Mouse (Mus musculus) kidney, postnatal 0 days (tissue): ENCODE measurements around the gene Ucn2. TPM values are rescaled to one million over a fixed set of nuclear protein-coding genes. Genes with fewer than 3 reads are reported as not detected.
A peak's percentile ranks its signal among the peaks of the same experiment; 100 is the strongest.

Experiments used
- ATAC-seq: fragments of 200-750 bp; cut with Nextera tagmentation; replicated peaks from 2 replicates; pipeline ENCODE4 v1.8.0; 2017; ENCODE audit warnings: low read depth, moderate number of reproducible peaks, moderate TSS enrichment, moderate library complexity; ENCODE audit not compliant: low FRiP score
- DNase-seq: peaks from one replicate; pipeline ENCODE4 v3.0.0-alpha.2; 2016; ENCODE audit warnings: low spot score
- H3K27ac ChIP-seq: fragments of 300-500 bp; sonication (generic); 2 replicates; pipeline ENCODE4 v1.5.1; 2014; ENCODE audit warnings: mild to moderate bottlenecking
- H3K27me3 ChIP-seq: fragments of 300-500 bp; sonication (generic); 2 replicates; pipeline ENCODE4 v1.6.1; 2014; ENCODE audit warnings: low read length, mixed read lengths; ENCODE audit not compliant: insufficient read depth
- H3K36me3 ChIP-seq: fragments of 300-500 bp; sonication (generic); 2 replicates; pipeline ENCODE4 v1.6.1; 2014; ENCODE audit warnings: low read length, mixed read lengths; ENCODE audit not compliant: insufficient read depth
- H3K4me1 ChIP-seq: fragments of 300-500 bp; sonication (generic); replicated peaks from 2 replicates; pipeline ENCODE4 v1.6.1; 2014; ENCODE audit warnings: antibody characterized with exemption, low read length, mixed read lengths; ENCODE audit not compliant: insufficient read depth
- H3K4me2 ChIP-seq: fragments of 300-500 bp; sonication (generic); 2 replicates; pipeline ENCODE4 v1.6.1; 2014; ENCODE audit warnings: mild to moderate bottlenecking, low read length, moderate library complexity, mixed read lengths
- H3K4me3 ChIP-seq: fragments of 300-500 bp; sonication (generic); replicated peaks from 2 replicates; pipeline ENCODE4 v1.5.1; 2014; ENCODE audit warnings: low read depth, low read length
- H3K9ac ChIP-seq: fragments of 300-500 bp; sonication (generic); 2 replicates; pipeline ENCODE4 v1.6.1; 2014; ENCODE audit warnings: low read depth, low read length
- H3K9me3 ChIP-seq: fragments of 300-500 bp; sonication (generic); replicated peaks from 2 replicates; pipeline ENCODE4 v1.6.1; 2016; ENCODE audit warnings: low read length, inconsistent platforms, mixed read lengths
- CTCF ChIP-seq: IDR thresholded peaks from 2 replicates; pipeline ENCODE4 v1.5.1; 2016; ENCODE audit warnings: antibody characterized with exemption, low read depth, mild to moderate bottlenecking, moderate library complexity
- WGBS: fragments of 180-500 bp; shearing (Covaris S2); extraction: QIAGEN DNeasy Blood & Tissue Kit; methylation state at CpG from one replicate; pipeline ENCODE4 v1.1.7; 2014; 5-methylcytosine and 5-hydroxymethylcytosine counted together
- microRNA counts: library from miRNA; unstranded; fragments of <30 nt; microRNA quantifications from one replicate; lab custom pipeline; 2015
- microRNA-seq: library from miRNA; unstranded; fragments of <30 nt; microRNA quantifications from one replicate; pipeline ENCODE4, GENCODE M21; 2016
- polyA plus RNA-seq: library from polyadenylated mRNA; unstranded; fragments of >200 nt; fragmentation: Nextera tagmentation; extraction: Ambion mirVana; gene quantifications from 2 replicates; pipeline ENCODE4 v1.2.1, GENCODE M21; 2015

The Ucn2 gene
- polyA plus RNA-seq, 1 experiment from 2014 or later, result not detected

- ATAC-seq, result no peak
- 74% methylated on average over 8 of the region's 8 CpGs for WGBS
- TF ChIP-seq CTCF, result no peak
Measured at GRCm38 (mm10) chr9:109031686-109032085, 45.9 kb downstream of the Ucn2 start.

DNA sequence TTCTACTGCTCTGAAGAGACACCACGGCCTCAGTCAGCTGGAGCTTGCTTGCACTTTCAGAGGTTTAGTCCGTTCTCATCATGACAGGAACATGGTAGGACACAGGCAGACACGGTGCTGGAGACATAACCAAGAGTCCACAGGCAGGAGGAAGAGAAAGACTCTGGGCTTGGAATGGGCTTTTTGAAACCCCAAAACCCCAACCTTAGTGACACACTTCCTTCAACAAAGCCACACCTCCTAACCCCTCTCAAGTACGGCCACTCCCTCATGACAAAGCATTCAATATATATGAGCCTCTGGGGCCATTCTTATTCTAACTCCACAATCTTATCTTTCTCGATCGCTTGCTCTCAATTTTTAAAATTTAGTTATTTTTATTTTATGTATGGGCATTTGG lies 46.6 kb downstream of the Ucn2 start:
- no peak for TF ChIP-seq CTCF
- WGBS, result 78% methylated on average over 6 of the region's 6 CpGs
- ATAC-seq, result no peak

More at GRCm38 (mm10) chr9:109031686-109032085, 45.9 kb downstream of the Ucn2 start:
- H3K36me3 ChIP-seq, result no peaks in the 10 kb centered on the region
- no peaks in the 10 kb centered on the region for H3K27me3 ChIP-seq
- no peak for DNase-seq
- no peaks in the 10 kb centered on the region for H3K9me3 ChIP-seq
- H3K27ac ChIP-seq, result no peak overlapping the region
- H3K4me2 ChIP-seq, result no peak overlapping the region
- no peak overlapping the region for H3K9ac ChIP-seq
- no peak overlapping the region for H3K4me3 ChIP-seq
- H3K4me1 ChIP-seq, result no peaks in the 10 kb centered on the region

More for the DNA sequence above, 46.6 kb downstream of the Ucn2 start:
- Histone ChIP-seq H3K4me1 (no peaks in the 10 kb centered on the region), H3K27ac (no peak overlapping the region), H3K4me2 (no peak overlapping the region), H3K36me3 (no peaks in the 10 kb centered on the region), H3K27me3 (no peaks in the 10 kb centered on the region), H3K9ac (no peak overlapping the region), H3K9me3 (no peaks in the 10 kb centered on the region), H3K4me3 (no peak overlapping the region)
- DNase-seq, result no peak

MicroRNA genes within 50 kb of the gene (microRNA counts, 519-probe panel; counts per million panel counts)
- 330 counts per million, percentile 68 among the panel's probes with 10 or more counts for microRNA mmu-miR-711 (lab: Ali Mortazavi, UCI)

Small RNAs within 50 kb of the gene (microRNA-seq; reads per million reads assigned to microRNA genes)
- gene Mir711, result not detected

Other genes with a start within 250 kb of the Ucn2 start
- gene Ip6k2, start 202.2 kb upstream of the Ucn2 start, polyA plus RNA-seq, result 74.6 and 79.5 TPM in 2 replicates
- gene Nckipsd, start 177.6 kb upstream of the Ucn2 start, polyA plus RNA-seq, result 11.3 and 13.6 TPM in 2 replicates
- gene Celsr3, start 159.7 kb upstream of the Ucn2 start, polyA plus RNA-seq, result 0.06 and 0.11 TPM in 2 replicates
- 10.7 and 12.8 TPM in 2 replicates for gene Slc26a6, start 132.7 kb upstream of the Ucn2 start, polyA plus RNA-seq
- not detected in 2 replicates for gene Tmem89, start 71.4 kb upstream of the Ucn2 start, polyA plus RNA-seq
- 662 and 717 TPM in 2 replicates for gene Uqcrc1, start 49.4 kb upstream of the Ucn2 start, polyA plus RNA-seq
- gene Col7a1, start 32.4 kb upstream of the Ucn2 start, polyA plus RNA-seq, result 2.9 and 3.1 TPM in 2 replicates
- 5.8 and 7.9 TPM in 2 replicates for gene Pfkfb4, start 5.8 kb downstream of the Ucn2 start, polyA plus RNA-seq
- 122 and 123 TPM in 2 replicates for gene Shisa5, start 52.6 kb downstream of the Ucn2 start, polyA plus RNA-seq
- 14.3 and 15.2 TPM in 2 replicates for gene Trex1, start 73.7 kb downstream of the Ucn2 start, polyA plus RNA-seq
- gene Atrip, start 88.1 kb downstream of the Ucn2 start, polyA plus RNA-seq, result 18.8 and 20.9 TPM in 2 replicates
- 12.9 and 13.8 TPM in 2 replicates for gene Ccdc51, start 96.5 kb downstream of the Ucn2 start, polyA plus RNA-seq
- gene Tma7, start 96.6 kb downstream of the Ucn2 start, polyA plus RNA-seq, result 635 and 680 TPM in 2 replicates
- 8.4 and 9.6 TPM in 2 replicates for gene Plxnb1, start 109.4 kb downstream of the Ucn2 start, polyA plus RNA-seq
- not detected in 2 replicates for gene Fbxw21, start 176.0 kb downstream of the Ucn2 start, polyA plus RNA-seq
- gene Fbxw13, start 210.0 kb downstream of the Ucn2 start, polyA plus RNA-seq, result not detected in 2 replicates
- gene Fbxw20, start 248.7 kb downstream of the Ucn2 start, polyA plus RNA-seq, result not detected in 2 replicates